Mouse (Mus musculus) central nervous system, embryonic 14 days (tissue): ENCODE measurements around the gene Saa2. TPM values are rescaled to one million over a fixed set of nuclear protein-coding genes. Genes with fewer than 3 reads are reported as not detected.

Experiments used
- polyA plus RNA-seq: library from polyadenylated mRNA; depleted of rRNA; stranded (reverse); fragments of >200 nt; gene quantifications from 2 replicates; pipeline ENCODE4 v1.2.3, GENCODE M21; 2012; rRNA removed

Saa2 gene
- polyA plus RNA-seq = not detected in 2 replicates

GRCm38 (mm10) chr7:46751490-46751889 lies at the start of gene Saa2:
Gene Saa2, plus strand, starts transcription at chr7:46751790.

GRCm38 (mm10) chr7:46710390-46710844 lies 41.2 kb upstream of the Saa2 start, which contains the start of gene Saal1:
Gene Saal1, minus strand, starts transcription at chr7:46710680.

GRCm38 (mm10) chr7:46715600-46715999 lies 36.0 kb upstream of the Saa2 start, which contains the start of gene Saa3:
Gene Saa3, minus strand, starts transcription at chr7:46715700.

GRCm38 (mm10) chr7:46732458-46732857 lies 19.1 kb upstream of the Saa2 start, which contains the start of gene Saa4:
Gene Saa4, minus strand, starts transcription at chr7:46732603.

GRCm38 (mm10) chr7:46742880-46743279 lies 8.7 kb upstream of the Saa2 start, which contains the start of gene Saa1:
Gene Saa1, minus strand, starts transcription at chr7:46742980.

GRCm38 (mm10) chr7:46795287-46796205 lies 44.0 kb downstream of the Saa2 start, which contains the start of the genes Hps5 and Gtf2h1:
Gene Hps5, minus strand, starts transcription at chr7:46796064.
Gene Gtf2h1, plus strand, starts transcription at chr7:46796103.

Other genes with a start within 250 kb of the Saa2 start
- 29.4 and 30.6 TPM in 2 replicates for gene Sergef, start 112.0 kb upstream of the Saa2 start, polyA plus RNA-seq
- gene Tph1, start 79.3 kb upstream of the Saa2 start, polyA plus RNA-seq = 0.14 and 0.26 TPM in 2 replicates
- 15.4 TPM in 2 replicates for gene Saal1, start 41.1 kb upstream of the Saa2 start, polyA plus RNA-seq
- 1.1 and 3.2 TPM in 2 replicates for gene Saa3, start 36.1 kb upstream of the Saa2 start, polyA plus RNA-seq
- not detected in 2 replicates for gene Saa4, start 19.2 kb upstream of the Saa2 start, polyA plus RNA-seq
- 0.14 TPM in 1 of 2 replicates, not detected in the other for gene Saa1, start 8.8 kb upstream of the Saa2 start, polyA plus RNA-seq
- gene Hps5, start 44.3 kb downstream of the Saa2 start, polyA plus RNA-seq = 29.1 and 30.8 TPM in 2 replicates
- 32.6 and 33.6 TPM in 2 replicates for gene Gtf2h1, start 44.3 kb downstream of the Saa2 start, polyA plus RNA-seq
- 345 and 369 TPM in 2 replicates for gene Ldha, start 89.7 kb downstream of the Saa2 start, polyA plus RNA-seq
- gene Ldhc, start 109.4 kb downstream of the Saa2 start, polyA plus RNA-seq = 0.11 and 0.14 TPM in 2 replicates
- 122 and 131 TPM in 2 replicates for gene Tsg101, start 168.2 kb downstream of the Saa2 start, polyA plus RNA-seq
- gene Uevld, start 206.7 kb downstream of the Saa2 start, polyA plus RNA-seq = 7.4 and 8.3 TPM in 2 replicates
- gene Gm9999, start 231.8 kb downstream of the Saa2 start, polyA plus RNA-seq = not detected in 2 replicates